Mouse (Mus musculus) heart, adult 10 weeks (tissue): ENCODE measurements around the gene Isyna1. TPM values are rescaled to one million over a fixed set of nuclear protein-coding genes. Genes with fewer than 3 reads are reported as not detected.

Experiments used
- polyA plus RNA-seq: library from polyadenylated mRNA; stranded (reverse); fragments of 350-450 nt; fragmentation: Illumina TruSeq; extraction: RNeasy Lipid Tissue Mini Kit (QIAGEN cat#74804); gene quantifications from one replicate; pipeline ENCODE4 v1.2.3, GENCODE M21; 2014; ENCODE audit warnings: low read depth, low replicate concordance

Isyna1 gene
- polyA plus RNA-seq = 33.1 TPM

DNA sequence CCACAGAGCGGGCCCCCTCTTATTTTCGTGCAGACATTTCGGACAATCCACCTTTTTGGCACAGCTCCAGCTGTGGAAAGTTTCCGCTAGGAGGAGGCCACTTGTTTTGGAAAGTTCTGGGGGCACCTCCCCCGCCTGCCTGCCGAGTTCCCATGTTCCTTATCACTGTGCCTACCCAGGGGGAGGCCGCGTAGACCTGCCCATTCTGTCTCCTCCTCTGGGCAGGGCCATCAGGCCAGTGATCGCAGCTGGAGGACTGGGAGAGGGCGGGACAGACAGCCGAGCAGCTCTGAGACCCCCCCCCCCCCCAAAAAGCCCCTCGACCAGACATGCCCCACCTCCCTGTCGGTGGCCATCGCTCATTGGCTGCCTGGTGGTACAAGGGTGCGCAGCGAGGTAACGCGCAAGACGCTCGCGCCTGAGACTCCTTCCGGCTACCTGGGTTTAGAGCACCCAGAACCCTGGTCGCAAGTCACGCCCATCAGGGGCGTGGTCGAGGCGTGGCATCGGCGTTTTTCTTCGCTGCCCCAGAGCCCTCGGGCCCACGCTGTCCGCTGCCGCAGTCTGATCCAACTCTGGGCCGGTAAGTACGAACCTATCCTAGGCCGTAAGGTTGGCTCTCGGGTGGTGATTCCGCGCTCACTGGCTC, at the start of gene Isyna1:
Isyna1 (plus strand) TSS at position 413 of the 649 bp plus-strand sequence.

DNA sequence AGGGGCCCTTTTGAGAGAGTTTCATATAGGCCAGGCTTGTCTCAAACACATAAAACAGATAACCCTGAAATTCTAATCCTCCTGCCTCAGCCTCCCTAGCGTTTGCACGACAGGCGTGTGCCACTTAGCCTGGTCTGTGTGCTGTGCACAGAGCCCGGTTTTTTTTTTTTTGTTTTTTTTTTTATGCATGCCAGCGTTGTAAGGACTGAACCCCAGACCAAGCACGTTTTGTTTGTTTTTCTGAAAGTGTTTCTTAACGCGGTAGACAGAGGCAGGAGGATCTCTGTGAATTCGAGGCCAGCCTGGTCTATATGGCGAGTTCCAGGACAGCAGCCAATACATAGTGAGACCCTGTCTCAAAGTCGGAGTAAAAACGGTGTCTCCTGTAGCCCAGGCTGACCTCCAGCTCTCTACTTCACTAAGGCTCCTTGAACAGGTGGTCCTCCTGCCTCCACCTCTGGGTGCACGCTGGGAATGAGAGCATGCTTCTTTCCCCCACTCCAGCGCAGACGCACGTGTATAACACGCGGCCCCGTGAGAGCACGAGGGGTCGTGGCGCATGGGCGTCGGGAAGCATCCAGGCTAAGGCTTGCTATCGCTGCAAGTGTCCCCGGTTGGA, 14.7 kb downstream of the Isyna1 start, which contains the start of gene Ssbp4:
Ssbp4 (minus strand) TSS at position 124 of the 619 bp plus-strand sequence.

DNA sequence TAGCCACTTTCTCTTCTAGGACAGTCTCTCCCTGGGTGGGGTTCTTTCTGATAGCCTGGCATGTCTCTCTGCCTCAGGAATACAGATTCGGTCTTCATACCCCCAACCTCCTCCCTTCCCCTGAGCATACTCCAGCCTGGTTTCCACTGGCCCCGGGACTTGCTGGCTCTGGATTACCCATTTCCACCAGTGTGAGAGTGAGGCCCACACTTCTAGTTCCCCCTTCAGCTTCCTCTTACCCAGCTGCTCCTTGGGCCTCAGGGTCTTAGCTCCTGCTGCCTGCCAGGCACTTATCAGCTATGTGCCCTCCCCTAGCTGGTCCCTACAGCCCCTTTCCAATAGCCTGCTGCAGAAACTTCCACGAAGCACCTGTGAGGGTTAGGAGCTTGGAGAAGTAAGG, 21.7 kb downstream of the Isyna1 start, which contains the start of gene Lrrc25:
Lrrc25 (plus strand) TSS at position 262 of the 400 bp plus-strand sequence.

DNA sequence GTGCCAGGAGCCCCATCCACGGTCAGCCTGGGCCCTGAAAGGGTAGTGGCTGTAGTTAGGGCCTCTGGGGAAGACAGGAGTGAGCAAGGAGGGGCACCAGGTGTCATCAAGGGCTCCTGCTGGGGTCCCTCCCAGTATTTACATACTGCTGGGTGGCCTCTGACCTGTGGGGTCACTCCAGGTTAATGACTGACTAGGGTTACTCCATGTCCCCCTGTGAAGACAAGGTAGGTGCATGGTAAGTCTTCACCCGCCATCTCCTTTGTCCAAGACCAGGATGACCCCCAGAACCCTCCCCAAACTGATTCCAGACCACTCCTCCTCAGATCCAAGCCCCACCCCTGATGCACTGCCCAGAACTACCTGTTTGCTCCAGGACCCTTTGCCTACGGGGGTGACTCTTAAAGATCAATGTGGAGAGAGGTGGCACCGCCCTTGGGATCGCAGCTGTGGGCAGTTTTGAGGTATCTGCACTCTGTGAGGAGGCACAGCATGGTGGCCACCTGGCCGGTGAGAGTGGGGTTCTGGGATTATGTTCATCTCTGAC, 38.2 kb downstream of the Isyna1 start, which contains the start of gene Gdf15:
Gdf15 (minus strand) TSS at position 111 of the 547 bp plus-strand sequence.

Other genes with a start within 250 kb of the Isyna1 start
- gene Upf1, start 241.1 kb upstream of the Isyna1 start, polyA plus RNA-seq = 27.5 TPM
- 11.6 TPM for gene Comp, start 220.8 kb upstream of the Isyna1 start, polyA plus RNA-seq
- 7.9 TPM for gene Crtc1, start 154.8 kb upstream of the Isyna1 start, polyA plus RNA-seq
- 9.1 TPM for gene Klhl26, start 117.4 kb upstream of the Isyna1 start, polyA plus RNA-seq
- gene Tmem59l, start 107.0 kb upstream of the Isyna1 start, polyA plus RNA-seq = not detected
- gene Crlf1, start 101.2 kb upstream of the Isyna1 start, polyA plus RNA-seq = 0.63 TPM
- 105 TPM for gene Rex1bd, start 87.6 kb upstream of the Isyna1 start, polyA plus RNA-seq
- 1,940 TPM for gene Uba52, start 83.6 kb upstream of the Isyna1 start, polyA plus RNA-seq
- 152 TPM for gene Fkbp8, start 66.6 kb upstream of the Isyna1 start, polyA plus RNA-seq
- gene Kxd1, start 66.4 kb upstream of the Isyna1 start, polyA plus RNA-seq = 118 TPM
- 11.8 TPM for gene Ell, start 54.9 kb upstream of the Isyna1 start, polyA plus RNA-seq
- gene Ssbp4, start 14.5 kb downstream of the Isyna1 start, polyA plus RNA-seq = 42.1 TPM
- 2.3 TPM for gene Lrrc25, start 21.8 kb downstream of the Isyna1 start, polyA plus RNA-seq
- 2.1 TPM for gene Gdf15, start 38.1 kb downstream of the Isyna1 start, polyA plus RNA-seq
- gene Pgpep1, start 66.0 kb downstream of the Isyna1 start, polyA plus RNA-seq = 23.9 TPM
- gene Lsm4, start 78.9 kb downstream of the Isyna1 start, polyA plus RNA-seq = 90.3 TPM
- 59.5 TPM for gene Jund, start 104.6 kb downstream of the Isyna1 start, polyA plus RNA-seq
- gene Iqcn, start 109.1 kb downstream of the Isyna1 start, polyA plus RNA-seq = not detected
- gene Gm3336, start 124.2 kb downstream of the Isyna1 start, polyA plus RNA-seq = not detected
- 7.0 TPM for gene Pde4c, start 129.3 kb downstream of the Isyna1 start, polyA plus RNA-seq
- 57.6 TPM for gene Rab3a, start 160.3 kb downstream of the Isyna1 start, polyA plus RNA-seq
- gene Mpv17l2, start 166.6 kb downstream of the Isyna1 start, polyA plus RNA-seq = 19.0 TPM
- gene Pik3r2, start 182.3 kb downstream of the Isyna1 start, polyA plus RNA-seq = 24.1 TPM
- 6.4 TPM for gene Mast3, start 210.7 kb downstream of the Isyna1 start, polyA plus RNA-seq
- gene Il12rb1, start 214.1 kb downstream of the Isyna1 start, polyA plus RNA-seq = not detected
- gene Arrdc2, start 245.3 kb downstream of the Isyna1 start, polyA plus RNA-seq = 11.1 TPM